Mouse (Mus musculus) ES-E14 (cell line): ENCODE data around the gene Tprgl.

Experiments
- CHD2 ChIP-seq: IDR thresholded peaks from 2 replicates; pipeline ENCODE4 v1.6.1; 2014; ENCODE audit warnings: mild to moderate bottlenecking, low read depth, low read length, inconsistent platforms
- MAFK ChIP-seq: IDR thresholded peaks from 2 replicates; pipeline ENCODE4 v1.6.1; 2014; ENCODE audit warnings: mild to moderate bottlenecking, low read depth, low read length, inconsistent platforms; ENCODE audit not compliant: insufficient read depth
- ZC3H11A ChIP-seq: IDR thresholded peaks from 2 replicates; pipeline ENCODE4 v1.6.1; 2012; ENCODE audit warnings: low read depth, mild to moderate bottlenecking, inconsistent platforms, low read length, borderline replicate concordance
- ZNF384 ChIP-seq: IDR thresholded peaks from 2 replicates; pipeline ENCODE4 v1.6.1; 2012; ENCODE audit warnings: low read depth, low read length, inconsistent platforms

- TF ChIP-seq ZNF384 (no peak), CHD2 (no peak), MAFK (no peak), ZC3H11A (peak; percentile 77)
These were observed 46.8 kb upstream of the Tprgl start for GRCm38 (mm10) chr4:154207261-154207660.
